In the genomic region with DNA sequence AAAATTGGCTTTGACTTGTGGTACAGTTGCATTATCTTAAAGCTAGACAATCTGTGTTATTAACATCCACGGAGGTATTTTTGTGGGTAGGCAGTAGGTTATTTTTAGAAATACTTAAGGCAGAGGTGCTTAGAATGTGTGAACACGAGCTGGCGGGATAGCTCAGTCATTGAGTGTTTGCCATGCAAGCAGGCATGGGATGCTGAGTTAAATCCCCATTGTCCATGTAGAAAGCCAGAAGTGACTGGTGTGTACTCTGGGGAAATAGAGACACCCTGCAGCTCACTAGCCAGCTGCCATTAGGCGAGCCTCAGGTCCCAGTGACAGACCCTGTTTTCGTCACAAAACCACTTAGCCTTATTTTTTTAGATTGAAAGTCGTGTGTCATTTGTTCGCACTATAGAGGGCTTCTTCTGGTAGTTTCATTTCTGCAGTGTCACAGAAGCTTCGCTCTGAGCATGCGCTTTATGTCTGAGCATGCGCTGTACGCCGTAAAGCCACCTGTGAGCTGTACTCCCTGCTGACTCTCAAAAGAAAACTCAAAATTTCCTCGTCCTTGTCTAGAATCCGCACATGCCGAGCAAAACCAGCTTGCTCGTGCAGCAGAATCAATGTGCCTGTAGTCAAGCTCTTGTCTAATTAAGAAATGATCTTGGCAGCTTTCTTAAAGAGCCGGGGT, we compare ENCODE assay signal across 8 mouse cellular contexts. TPM values are rescaled to one million over a fixed set of nuclear protein-coding genes. Genes with fewer than 3 reads are reported as not detected.
DNase-seq lines count a peak whose midpoint lies in the region; ATAC-seq and TF ChIP-seq lines count a peak whose summit lies in the region.

No protein-coding gene starts in this region.

- H3K9me3 ChIP-seq in liver, embryonic 12.5 days (replicated peaks) = no peaks in the 10 kb centered on the region

- intact Hi-C loops in left cerebral cortex, adult 2 months (cut with DNase I) = loop anchor here (2.0 to 5.0 kb wide), 2 partner anchors 52 to 56 kb away; no protein-coding TSS in a partner anchor

- H3K4me1 ChIP-seq in liver, embryonic 12.5 days = 0 out of 2 replicates have a peak, but pooled peaks cover 3% of the 10 kb centered on the region

- no peaks in the 10 kb centered on the region for H3K27me3 ChIP-seq in liver, embryonic 12.5 days (replicated peaks)

- peak overlapping the region; percentile 95 for H3K27ac ChIP-seq in left cerebral cortex, adult 2 months
- no peak overlapping the region for H3K27ac ChIP-seq in liver, embryonic 12.5 days

- 0 out of 2 replicates have a peak, but pooled peaks have one; percentile 14 for ATAC-seq in granulocyte monocyte progenitor cell, adult 5-6 weeks (replicated peaks; ENCODE audit: poor library complexity, severe bottlenecking)
- no peak for ATAC-seq in liver, embryonic 12.5 days

- 79% methylated on average over 17 of the region's 17 CpGs for WGBS in liver, embryonic 12.5 days (ENCODE audit: insufficient replicate concordance)

- peaks cover 3% of the 10 kb centered on the region; the same call in 1 of the 2 replicates for H3K36me3 ChIP-seq in liver, embryonic 12.5 days

- no peak overlapping the region for H3K4me2 ChIP-seq in liver, embryonic 12.5 days

- peak; percentile 76 for DNase-seq in CD4-positive helper T cell, adult 2 months (ENCODE audit: low read depth, low spot score)
- peak; percentile 51 for DNase-seq in Muller cell, postnatal 12 days (ENCODE audit: inconsistent ontology term)
- peak; percentile 69 to 72 for DNase-seq in left cerebral cortex, adult 2 months (ENCODE audit: extremely low spot score in 1 of 2, low spot score in 2 of 2)
- peak; percentile 83 for DNase-seq in right cerebral cortex, adult 18-20 months
- no peak for DNase-seq in urinary bladder, postnatal 36 days (ENCODE audit: low spot score in 2 of 2)
- DNase-seq in gastrocnemius, postnatal 25 days = no peak

- no peak overlapping the region for H3K9ac ChIP-seq in liver, embryonic 12.5 days

- peak overlapping the region; percentile 40 for H3K4me3 ChIP-seq in left cerebral cortex, adult 2 months
- no peak overlapping the region for H3K4me3 ChIP-seq in liver, embryonic 12.5 days

- no peak for TF ChIP-seq CTCF in left cerebral cortex, adult 2 months (IDR thresholded peaks at IDR 0.05)

RNA-seq across cellular contexts. Expression of a gene that starts 58.5 kb away (rescaled TPM):
- total RNA-seq in granulocyte monocyte progenitor cell, adult 5-6 weeks (2014; fragmentation: Nextera tagmentation) = 24.6 and 31.6 TPM in 2 replicates
- total RNA-seq in granulocyte monocyte progenitor cell, adult 5-6 weeks (2017) = 10.9 and 13.2 TPM in 2 replicates
- total RNA-seq in left cerebral cortex, adult 2 months (2021) = 10 to 100 TPM; 27.5 to 29.3 TPM
- 14.3 and 14.8 TPM in 2 replicates for polyA plus RNA-seq in liver, embryonic 12.5 days (2016; fragmentation: Nextera tagmentation; extraction: Ambion mirVana)
- total RNA-seq in gastrocnemius, postnatal 25 days (2021) = 1 to 10 TPM; 1.1 to 1.6 TPM

Comparison
In these comparisons a context has a peak if more than half of its experiments do, and no peak if none do; other contexts are left out.
1. DNase-seq: peak in CD4-positive helper T cell, adult 2 months (single experiment), Muller cell, postnatal 12 days (single experiment), left cerebral cortex, adult 2 months (2 of 2) and right cerebral cortex, adult 18-20 months (single experiment); none in urinary bladder, postnatal 36 days (0 of 2) and gastrocnemius, postnatal 25 days (single experiment).
2. RNA of a gene that starts 58.5 kb away (total RNA-seq): 27.5 to 29.3 TPM in left cerebral cortex, adult 2 months and 10.9 to 31.6 TPM in granulocyte monocyte progenitor cell, adult 5-6 weeks; 1.1 to 1.6 TPM in gastrocnemius, postnatal 25 days; every median in the first group is over 4 times any median in the second.